Mouse (Mus musculus) layer of hippocampus, adult 9-10 months (tissue): Measurements from ENCODE around the gene H2-Eb2.

ENCODE experiments used
- DNase-seq: peaks from one replicate; pipeline ENCODE4 v3.0.0; 2022; ENCODE audit warnings: low spot score

H2-Eb2 gene

GRCm38 (mm10) chr17:34325436-34325835 lies at the start of gene H2-Eb2:
TSS of gene H2-Eb2 (plus strand) at chr17:34325665.
- DNase-seq: no peak

GRCm38 (mm10) chr17:34280499-34281038 lies 44.9 kb upstream of the H2-Eb2 start:
- no peak for DNase-seq

GRCm38 (mm10) chr17:34281836-34282235 lies 43.6 kb upstream of the H2-Eb2 start:
- no peak for DNase-seq

- DNase-seq: no peak
These were observed 40.1 kb upstream of the H2-Eb2 start for GRCm38 (mm10) chr17:34285371-34285770.

- DNase-seq: no peak
These were observed 39.6 kb upstream of the H2-Eb2 start for GRCm38 (mm10) chr17:34285848-34286247.

- DNase-seq: no peak
These were observed 39.0 kb upstream of the H2-Eb2 start for GRCm38 (mm10) chr17:34286501-34286900.

- DNase-seq: no peak
These were observed 38.5 kb upstream of the H2-Eb2 start for GRCm38 (mm10) chr17:34286999-34287398.

- peak; percentile 97 for DNase-seq
These were observed 37.8 kb upstream of the H2-Eb2 start, which contains the start of gene H2-Aa for GRCm38 (mm10) chr17:34287648-34288047. TSS of gene H2-Aa (minus strand) at chr17:34287823.

- DNase-seq: no peak
These were observed 37.3 kb upstream of the H2-Eb2 start for GRCm38 (mm10) chr17:34288131-34288530.

GRCm38 (mm10) chr17:34291609-34292008 lies 33.9 kb upstream of the H2-Eb2 start:
- DNase-seq: peak; percentile 79

GRCm38 (mm10) chr17:34292570-34292969 lies 32.9 kb upstream of the H2-Eb2 start:
- no peak for DNase-seq

GRCm38 (mm10) chr17:34293533-34293932 lies 31.9 kb upstream of the H2-Eb2 start:
- no peak for DNase-seq

GRCm38 (mm10) chr17:34294249-34294648 lies 31.2 kb upstream of the H2-Eb2 start:
- DNase-seq: no peak

GRCm38 (mm10) chr17:34295307-34295706 lies 30.2 kb upstream of the H2-Eb2 start:
- no peak for DNase-seq

- peak; percentile 85 for DNase-seq
These were observed 29.3 kb upstream of the H2-Eb2 start for GRCm38 (mm10) chr17:34295891-34296794.

- DNase-seq: no peak
These were observed 26.1 kb upstream of the H2-Eb2 start for GRCm38 (mm10) chr17:34299356-34299755.

- no peak for DNase-seq
These were observed 25.4 kb upstream of the H2-Eb2 start for GRCm38 (mm10) chr17:34300071-34300470.

- DNase-seq: no peak
These were observed 24.5 kb upstream of the H2-Eb2 start for GRCm38 (mm10) chr17:34300691-34301566.

GRCm38 (mm10) chr17:34301670-34302190 lies 23.7 kb upstream of the H2-Eb2 start:
- no peak for DNase-seq

GRCm38 (mm10) chr17:34303789-34304188 lies 21.7 kb upstream of the H2-Eb2 start:
- no peak for DNase-seq

- peak; percentile 85 for DNase-seq
These were observed 20.7 kb upstream of the H2-Eb2 start for GRCm38 (mm10) chr17:34304751-34305150.

GRCm38 (mm10) chr17:34305380-34306030 lies 20.0 kb upstream of the H2-Eb2 start, which contains the start of gene H2-Eb1:
TSS of gene H2-Eb1 (plus strand) at chr17:34305867.
- DNase-seq: peak; percentile 95
